Mouse (Mus musculus) skeletal muscle tissue, adult 2 months (tissue): ENCODE measurements around the gene Dand5.
A peak's percentile ranks its signal among the peaks of the same experiment; 100 is the strongest.
"Not testable (repeated sequence)": the region's sequence is repeated elsewhere in the genome, so short reads cannot be mapped to it uniquely, and the experiment has no call there.

ENCODE experiments used
- DNase-seq: peaks from one replicate; pipeline ENCODE4 v3.0.0-alpha.2; 2012; ENCODE audit warnings: low read depth, low spot score

Dand5 gene

GRCm38 (mm10) chr8:84834866-84835855, 12.5 kb upstream of the Dand5 start:
- DNase-seq: no peak

- no peak for DNase-seq
These were observed 11.6 kb upstream of the Dand5 start for GRCm38 (mm10) chr8:84834002-84834865.

GRCm38 (mm10) chr8:84832759-84833742, 10.4 kb upstream of the Dand5 start:
- DNase-seq: no peak

GRCm38 (mm10) chr8:84832034-84832717, 9.6 kb upstream of the Dand5 start:
- peak; percentile 62 for DNase-seq

- DNase-seq: peak; percentile 77
These were observed 8.9 kb upstream of the Dand5 start, which contains the start of gene Gadd45gip1 for GRCm38 (mm10) chr8:84831490-84831889. Gene Gadd45gip1, plus strand, starts transcription at chr8:84831522.

GRCm38 (mm10) chr8:84826518-84826917, 3.9 kb upstream of the Dand5 start:
- not testable (repeated sequence) for DNase-seq

GRCm38 (mm10) chr8:84825636-84826035, 3.0 kb upstream of the Dand5 start:
- DNase-seq: no peak

- no peak for DNase-seq
These were observed 1.0 kb upstream of the Dand5 start for GRCm38 (mm10) chr8:84823653-84824052.

GRCm38 (mm10) chr8:84816117-84816516, 6.5 kb downstream of the Dand5 start:
- DNase-seq: no peak

- peak; percentile 94 for DNase-seq
These were observed 7.1 kb downstream of the Dand5 start for GRCm38 (mm10) chr8:84815547-84815946.

GRCm38 (mm10) chr8:84814555-84815441, 7.8 kb downstream of the Dand5 start:
- DNase-seq: no peak

GRCm38 (mm10) chr8:84814240-84814554, 8.4 kb downstream of the Dand5 start:
- no peak for DNase-seq

GRCm38 (mm10) chr8:84813830-84814229, 8.8 kb downstream of the Dand5 start:
- DNase-seq: no peak

- DNase-seq: peak; percentile 74
These were observed 9.6 kb downstream of the Dand5 start for GRCm38 (mm10) chr8:84813059-84813458.

GRCm38 (mm10) chr8:84811303-84811702, 11.3 kb downstream of the Dand5 start:
- no peak for DNase-seq

- DNase-seq: peak; percentile 77
These were observed 11.7 kb downstream of the Dand5 start for GRCm38 (mm10) chr8:84810896-84811295.

- DNase-seq: no peak
These were observed 12.7 kb downstream of the Dand5 start for GRCm38 (mm10) chr8:84809941-84810280.

- no peak for DNase-seq
These were observed 13.3 kb downstream of the Dand5 start for GRCm38 (mm10) chr8:84809109-84809940.

GRCm38 (mm10) chr8:84806031-84806430, 16.6 kb downstream of the Dand5 start:
- no peak for DNase-seq
